In the genomic region with DNA sequence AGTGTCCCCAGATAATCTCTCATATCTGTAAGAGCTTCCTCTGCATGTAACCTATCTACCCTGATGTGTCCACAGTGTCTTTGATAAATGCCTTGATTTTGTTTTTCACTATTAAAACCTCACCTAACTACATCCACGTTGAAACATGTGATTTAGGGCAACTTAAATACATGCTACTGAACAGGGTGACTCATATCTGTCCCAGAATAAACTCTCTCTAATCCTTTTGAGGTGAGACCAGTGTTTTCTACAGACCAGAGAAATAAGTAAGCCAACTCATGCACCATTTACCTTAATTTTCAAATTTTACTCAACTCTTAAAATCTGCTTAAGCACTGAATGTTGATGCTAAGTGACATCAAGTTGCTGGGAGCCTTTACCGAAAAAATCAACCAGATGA, we compare ENCODE assay signal across 9 mouse cellular contexts. TPM values are rescaled to one million over a fixed set of nuclear protein-coding genes. Genes with fewer than 3 reads are reported as not detected.
DNase-seq lines count a peak whose midpoint lies in the region; ATAC-seq and TF ChIP-seq lines count a peak whose summit lies in the region.
"Had no signal": no experiment of that assay in that cellular context is flagged by ENCODE, and none has a peak within 500 bp of the region (broad histone marks: within the 10 kb centered on the region; RNA-seq: fewer than 3 reads in every experiment).

No protein-coding gene starts in this region.

- DNase-seq in cerebellum, adult 2 months = no peak
- no peak for DNase-seq in cerebellum, adult 18-20 months
- DNase-seq in thymus, postnatal 0 days (ENCODE audit: low spot score) = peak; percentile 10
- no peak for DNase-seq in thymus, postnatal 25 days
- DNase-seq in limb, embryonic 14.5 days (ENCODE audit: low spot score) = no peak
- DNase-seq in layer of hippocampus, adult 11-12 months (ENCODE audit: low spot score) = no peak
- no peak for DNase-seq in cerebellum, adult 11-12 months

- H3K27me3 ChIP-seq in cerebellum, adult 2 months (ENCODE audit: control insufficient read depth, insufficient read depth, low read length) = no peaks in the 10 kb centered on the region
- no peaks in the 10 kb centered on the region for H3K27me3 ChIP-seq in limb, embryonic 14.5 days (ENCODE audit: control insufficient read depth, insufficient read depth, low read length)

- no peak for ATAC-seq in limb, embryonic 14.5 days (ENCODE audit: low FRiP score, low read depth)
- ATAC-seq in erythroid progenitor cell, adult 5-6 weeks (replicated peaks; ENCODE audit: low FRiP score, poor library complexity, severe bottlenecking) = no peak

- peaks cover 12% of the 10 kb centered on the region; the same call in 1 of the 2 replicates for H3K4me1 ChIP-seq in cerebellum, adult 2 months (ENCODE audit: control insufficient read depth, insufficient read depth, low read length)
- H3K4me1 ChIP-seq in limb, embryonic 14.5 days (ENCODE audit: control insufficient read depth, insufficient read depth, low read length) = peaks cover 17% of the 10 kb centered on the region

- no peaks in the 10 kb centered on the region for H3K9me3 ChIP-seq in limb, embryonic 14.5 days (ENCODE audit: control insufficient read depth, low read length)

- H3K27ac ChIP-seq in cerebellum, adult 2 months (ENCODE audit: insufficient read depth, low read length) = no peak overlapping the region
- peak overlapping the region; percentile 98; the same call in 1 of the 2 replicates for H3K27ac ChIP-seq in limb, embryonic 14.5 days (replicated peaks; ENCODE audit: low read depth, low read length)

- H3K36me3 ChIP-seq in limb, embryonic 14.5 days (ENCODE audit: control insufficient read depth, insufficient read depth, low read length) = peaks cover 26% of the 10 kb centered on the region

- 1% methylated on average over 2 of the region's 2 CpGs for WGBS in cerebellum, adult 2 months
- 2% methylated on average over 2 of the region's 2 CpGs for WGBS in limb, embryonic 14.5 days

- peak overlapping the region; percentile 77 for H3K4me3 ChIP-seq in cerebellum, adult 2 months (replicated peaks; ENCODE audit: insufficient read depth, low read depth, low read length)
- peak overlapping the region; percentile 85 for H3K4me3 ChIP-seq in limb, embryonic 14.5 days (replicated peaks; ENCODE audit: low read length)

- H3K4me2 ChIP-seq in limb, embryonic 14.5 days (replicated peaks; ENCODE audit: low read depth, low read length, severe bottlenecking) = peak overlapping the region; percentile 59

- no peak for TF ChIP-seq POLR2A in cerebellum, adult 2 months (IDR thresholded peaks at IDR 0.05; ENCODE audit: borderline replicate concordance, insufficient read depth, low read length)
- no peak for TF ChIP-seq POLR2A in limb, embryonic 14.5 days (IDR thresholded peaks at IDR 0.05; ENCODE audit: borderline replicate concordance, extremely low read depth, insufficient read depth, insufficient read length)

- TF ChIP-seq CTCF in cerebellum, adult 2 months (IDR thresholded peaks at IDR 0.05; ENCODE audit: borderline replicate concordance, insufficient read depth, low read depth, low read length) = no peak

- H3K9ac ChIP-seq in limb, embryonic 14.5 days (ENCODE audit: low read depth, low read length, severe bottlenecking) = peak overlapping the region; percentile 99

RNA-seq across cellular contexts. Expression of gene 2610008E11Rik, which starts 0.7 kb away (rescaled TPM):
- 13.5 and 14.4 TPM in 2 replicates for polyA plus RNA-seq in cerebellum, adult 2 months (2012; rRNA removed)
- polyA plus RNA-seq in thymus, postnatal 0 days (2015; fragmentation: Nextera tagmentation; extraction: Ambion mirVana) = 16.1 and 17.3 TPM in 2 replicates
- 11.5 and 16.9 TPM in 2 replicates for polyA plus RNA-seq in limb, embryonic 14.5 days (2012; rRNA removed)
- polyA plus RNA-seq in limb, embryonic 14.5 days (2014; fragmentation: Nextera tagmentation; extraction: Ambion mirVana) = 31.4 and 39.7 TPM in 2 replicates
- 6.5 and 8.8 TPM in 2 replicates for total RNA-seq in erythroid progenitor cell, adult 5-6 weeks (2015; ENCODE audit: low replicate concordance)
- total RNA-seq in erythroid progenitor cell, adult 5-6 weeks (2017; ENCODE audit: low replicate concordance) = 3.0 and 6.3 TPM in 2 replicates

RNA-seq across cellular contexts. Expression of gene Vmn2r80, which starts 51.9 kb away (rescaled TPM):
- polyA plus RNA-seq in cerebellum, adult 2 months (2012; rRNA removed) = not detected in 2 replicates
- polyA plus RNA-seq in thymus, postnatal 0 days (2015; fragmentation: Nextera tagmentation; extraction: Ambion mirVana) = not detected in 2 replicates
- not detected in 2 replicates for polyA plus RNA-seq in limb, embryonic 14.5 days (2012; rRNA removed)
- polyA plus RNA-seq in limb, embryonic 14.5 days (2014; fragmentation: Nextera tagmentation; extraction: Ambion mirVana) = not detected in 2 replicates
- not detected in 2 replicates for total RNA-seq in erythroid progenitor cell, adult 5-6 weeks (2015; ENCODE audit: low replicate concordance)
- not detected in 2 replicates for total RNA-seq in erythroid progenitor cell, adult 5-6 weeks (2017; ENCODE audit: low replicate concordance)
- polyA plus RNA-seq: large intestine, adult 2 months had no signal
